Mouse (Mus musculus) liver, embryonic 14.5 days (tissue): ENCODE results near the gene Kcnmb1.

ENCODE experiments used
- CTCF ChIP-seq: IDR thresholded peaks from 2 replicates; pipeline ENCODE4 v1.5.1; 2016; ENCODE audit warnings: antibody characterized with exemption, low read depth, control low read depth
- EP300 ChIP-seq: IDR thresholded peaks from 2 replicates; pipeline ENCODE4 v1.6.1; 2016; ENCODE audit warnings: antibody characterized with exemption, low read depth

- no peak for TF ChIP-seq CTCF
- no peak for TF ChIP-seq EP300
These were observed 49.3 kb downstream of the Kcnmb1 start for GRCm38 (mm10) chr11:34012007-34012652.
